Mouse (Mus musculus) cerebellum, adult 18-20 months (tissue): ENCODE results near the gene Zscan18.
A peak's percentile ranks its signal among the peaks of the same experiment; 100 is the strongest.
"Not testable (repeated sequence)": the region's sequence is repeated elsewhere in the genome, so short reads cannot be mapped to it uniquely, and the experiment has no call there.

ENCODE experiments used
- DNase-seq, 2 experiments: peaks; one replicate each; pipeline ENCODE4 v3.0.0; 2021

Gene Zscan18

GRCm38 (mm10) chr7:12802866-12803726, at the start of gene Zscan18:
Gene Zscan18 (minus strand): TSS chr7:12803635.
- DNase-seq: peak; percentile 82 to 83

- DNase-seq: no peak
Measured at GRCm38 (mm10) chr7:12835779-12836178, 32.3 kb upstream of the Zscan18 start.

GRCm38 (mm10) chr7:12835193-12835671, 31.8 kb upstream of the Zscan18 start:
- DNase-seq: peak; percentile 12 to 34

GRCm38 (mm10) chr7:12834162-12835120, 31.0 kb upstream of the Zscan18 start, which contains the start of gene Zfp110:
Gene Zfp110 (plus strand): TSS chr7:12834761.
- peak; percentile 90 to 91 for DNase-seq

GRCm38 (mm10) chr7:12818521-12819295, 15.3 kb upstream of the Zscan18 start, which contains the start of gene Zfp329:
Gene Zfp329 (minus strand): TSS chr7:12818858.
- peak; percentile 91 to 95 for DNase-seq

GRCm38 (mm10) chr7:12815566-12815965, 12.1 kb upstream of the Zscan18 start:
- no peak for DNase-seq

GRCm38 (mm10) chr7:12803727-12804071, 264 bp upstream of the Zscan18 start:
- DNase-seq: no peak

- no peak for DNase-seq
Measured at GRCm38 (mm10) chr7:12799554-12799953, 3.9 kb downstream of the Zscan18 start.

GRCm38 (mm10) chr7:12797971-12798370, 5.5 kb downstream of the Zscan18 start:
- no peak for DNase-seq

- DNase-seq: not testable (repeated sequence)
Measured at GRCm38 (mm10) chr7:12792624-12793023, 10.8 kb downstream of the Zscan18 start.

GRCm38 (mm10) chr7:12788025-12788424, 15.4 kb downstream of the Zscan18 start:
- DNase-seq: no peak

GRCm38 (mm10) chr7:12787333-12787732, 16.1 kb downstream of the Zscan18 start:
- no peak for DNase-seq

GRCm38 (mm10) chr7:12780151-12780830, 23.1 kb downstream of the Zscan18 start:
- DNase-seq: peak; percentile 80 to 83

- DNase-seq: no peak
Measured at GRCm38 (mm10) chr7:12779782-12780150, 23.7 kb downstream of the Zscan18 start.

GRCm38 (mm10) chr7:12779141-12779540, 24.3 kb downstream of the Zscan18 start:
- peak; percentile 43 to 56 for DNase-seq

- peak; percentile 93 to 95 for DNase-seq
Measured at GRCm38 (mm10) chr7:12774606-12775005, 28.8 kb downstream of the Zscan18 start.

GRCm38 (mm10) chr7:12774111-12774510, 29.3 kb downstream of the Zscan18 start:
- peak; percentile 65 to 67 for DNase-seq

- no peak for DNase-seq
Measured at GRCm38 (mm10) chr7:12749431-12750198, 53.8 kb downstream of the Zscan18 start.

GRCm38 (mm10) chr7:12734904-12735303, 68.5 kb downstream of the Zscan18 start, which contains the start of gene Vmn2r56:
Gene Vmn2r56 (minus strand): TSS chr7:12735004.
- DNase-seq: no peak
